Mouse (Mus musculus) kidney, adult 2 months (tissue): Measurements from ENCODE around the gene Phactr1.

Experiments
- CTCF ChIP-seq: fragments of 200-500 bp; conservative IDR thresholded peaks from 2 replicates; pipeline ENCODE4 v1.5.1; 2011; ENCODE audit warnings: low read depth, mild to moderate bottlenecking, control low read depth, low read length, moderate library complexity, mixed read lengths; ENCODE audit not compliant: insufficient read depth, insufficient read length
- POLR2A ChIP-seq: fragments of 200-500 bp; IDR thresholded peaks from one replicate; pipeline ENCODE4 v1.6.1; 2011; ENCODE audit warnings: low read depth, low read length, control low read depth

DNA sequence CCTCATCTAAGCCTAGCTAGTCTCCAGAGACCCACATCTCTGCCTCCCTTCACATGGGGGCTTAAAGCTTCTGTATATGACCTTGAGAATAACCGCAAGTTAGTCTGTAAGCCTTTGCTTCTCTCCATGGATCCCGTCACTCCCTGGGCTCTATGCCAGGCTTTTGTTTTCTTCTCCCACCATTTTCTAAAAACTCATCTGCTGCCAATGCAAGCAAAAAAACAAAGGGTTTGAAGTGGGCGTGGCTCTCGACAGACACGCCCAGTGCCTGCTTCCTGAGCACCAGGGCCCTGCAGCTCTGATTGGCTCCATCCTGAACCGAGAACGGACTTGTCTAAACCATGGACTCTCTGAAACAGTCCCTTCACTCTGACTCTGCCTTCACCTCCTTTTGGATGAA lies 277.4 kb downstream of the Phactr1 start:
- no peak for TF ChIP-seq CTCF
- TF ChIP-seq POLR2A = no peak
